Mouse (Mus musculus) lung, embryonic 16.5 days (tissue): Measurements from ENCODE around the gene Mbnl2. TPM values are rescaled to one million over a fixed set of nuclear protein-coding genes. Genes with fewer than 3 reads are reported as not detected.
A peak's percentile ranks its signal among the peaks of the same experiment; 100 is the strongest.

Source experiments
- ATAC-seq: fragments of 200-750 bp; cut with Nextera tagmentation; 2 replicates; pipeline ENCODE4 v1.8.0; 2017; ENCODE audit warnings: low read depth, mild to moderate bottlenecking, moderate library complexity
- H3K27ac ChIP-seq: fragments of 300-500 bp; sonication (generic); 2 replicates; pipeline ENCODE4 v1.5.1; 2014; ENCODE audit warnings: mild to moderate bottlenecking, control low read depth, low read length
- H3K27me3 ChIP-seq: fragments of 300-500 bp; sonication (generic); 2 replicates; pipeline ENCODE4 v1.6.1; 2014; ENCODE audit warnings: low read depth, low read length, mixed read lengths; ENCODE audit not compliant: control insufficient read depth, insufficient read depth
- H3K36me3 ChIP-seq: fragments of 300-500 bp; sonication (generic); 2 replicates; pipeline ENCODE4 v1.6.1; 2014; ENCODE audit warnings: low read length; ENCODE audit not compliant: control insufficient read depth, insufficient read depth
- H3K4me1 ChIP-seq: fragments of 300-500 bp; sonication (generic); replicated peaks from 2 replicates; pipeline ENCODE4 v1.6.1; 2014; ENCODE audit warnings: low read length, mixed read lengths; ENCODE audit not compliant: control insufficient read depth, insufficient read depth
- H3K4me2 ChIP-seq: fragments of 300-500 bp; sonication (generic); 2 replicates; pipeline ENCODE4 v1.6.1; 2014; ENCODE audit warnings: low read depth, low read length, control low read depth
- H3K4me3 ChIP-seq: fragments of 300-500 bp; sonication (generic); 2 replicates; pipeline ENCODE4 v1.5.1; 2014; ENCODE audit warnings: mild to moderate bottlenecking, low read length, control low read depth
- H3K9ac ChIP-seq: fragments of 300-500 bp; sonication (generic); 2 replicates; pipeline ENCODE4 v1.6.1; 2014; ENCODE audit warnings: low read length, control low read depth
- H3K9me3 ChIP-seq: fragments of 300-500 bp; sonication (generic); 2 replicates; pipeline ENCODE4 v1.6.1; 2016; ENCODE audit warnings: low read length; ENCODE audit not compliant: control insufficient read depth
- WGBS: fragments of 180-500 bp; shearing (Covaris S2); extraction: QIAGEN DNeasy Blood & Tissue Kit; methylation state at CpG from one replicate; pipeline ENCODE4 v1.1.7; 2014; 5-methylcytosine and 5-hydroxymethylcytosine counted together
- polyA plus RNA-seq: library from polyadenylated mRNA; unstranded; fragments of >200 nt; fragmentation: Nextera tagmentation; extraction: Ambion mirVana; gene quantifications from 2 replicates; pipeline ENCODE4 v1.2.1, GENCODE M21; 2015

Gene Mbnl2
- polyA plus RNA-seq, 1 experiment from 2014 or later: 164 TPM

DNA sequence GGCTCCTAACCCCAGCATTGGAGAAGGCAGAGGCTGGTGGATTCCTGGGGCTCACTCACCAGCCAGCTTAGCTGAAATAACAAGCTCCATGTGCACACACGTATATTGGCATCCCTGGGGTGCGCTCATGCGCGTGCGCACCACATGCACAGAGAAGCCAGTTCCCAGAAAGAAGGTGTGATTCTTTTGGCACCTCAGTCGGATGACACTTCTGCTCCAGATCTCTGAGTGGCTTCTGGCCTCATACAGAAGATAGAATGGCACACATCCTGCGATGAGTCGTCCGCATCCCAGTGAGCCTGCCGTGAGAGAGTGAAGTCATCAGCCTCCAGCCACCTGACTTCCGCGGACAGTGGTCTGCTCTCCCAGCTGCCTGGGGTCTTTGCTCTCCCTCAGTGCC, 55.0 kb downstream of the Mbnl2 start:
- Histone ChIP-seq H3K27ac (no peak overlapping the region), H3K9ac (no peak overlapping the region), H3K36me3 (peaks cover 8% of the 10 kb centered on the region; the same call in 1 of the 2 replicates), H3K4me2 (no peak overlapping the region), H3K9me3 (no peaks in the 10 kb centered on the region), H3K4me3 (no peak overlapping the region), H3K4me1 (peaks cover 14% of the 10 kb centered on the region; the same call in 1 of the 2 replicates), H3K27me3 (no peaks in the 10 kb centered on the region)
- 72% methylated on average over 12 of the region's 12 CpGs for WGBS
- ATAC-seq: no peak

DNA sequence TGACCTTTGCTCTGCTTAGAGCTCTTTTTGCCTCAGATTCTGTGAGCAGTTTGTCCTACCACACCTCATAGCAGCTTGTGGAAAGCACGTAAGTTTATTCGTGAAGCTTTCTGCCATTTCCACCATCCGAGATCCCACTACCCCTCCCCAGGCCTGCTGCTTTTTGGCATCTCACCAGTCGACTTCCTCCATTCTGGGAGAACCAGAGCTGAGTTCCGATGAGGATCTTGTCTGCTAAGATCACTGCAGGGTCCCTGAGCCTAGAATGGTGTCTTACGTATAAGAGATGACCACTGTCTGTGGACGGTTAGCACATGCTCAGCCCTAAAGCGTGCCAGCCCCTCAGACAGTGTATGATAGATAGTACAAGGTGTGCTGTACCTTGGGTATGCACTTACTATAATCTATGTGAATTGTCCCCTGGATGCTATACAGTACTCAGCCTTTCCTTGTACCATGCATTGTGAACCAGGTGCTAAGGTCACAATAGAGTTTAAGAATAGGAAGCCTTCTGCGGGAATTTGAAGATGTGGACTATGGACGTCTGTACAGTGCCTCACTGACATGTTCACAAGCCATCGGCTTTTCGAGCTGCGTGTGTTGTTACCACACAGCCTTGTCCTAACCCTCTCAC, 55.5 kb downstream of the Mbnl2 start:
- Histone ChIP-seq H3K36me3 (peaks cover 8% of the 10 kb centered on the region; the same call in 1 of the 2 replicates), H3K27me3 (no peaks in the 10 kb centered on the region), H3K4me1 (peaks cover 17% of the 10 kb centered on the region), H3K27ac (no peak overlapping the region), H3K9me3 (no peaks in the 10 kb centered on the region), H3K9ac (no peak overlapping the region), H3K4me3 (no peak overlapping the region), H3K4me2 (no peak overlapping the region)
- no peak for ATAC-seq
- 77% methylated on average over 13 of the region's 13 CpGs for whole genome bisulfite sequencing

DNA sequence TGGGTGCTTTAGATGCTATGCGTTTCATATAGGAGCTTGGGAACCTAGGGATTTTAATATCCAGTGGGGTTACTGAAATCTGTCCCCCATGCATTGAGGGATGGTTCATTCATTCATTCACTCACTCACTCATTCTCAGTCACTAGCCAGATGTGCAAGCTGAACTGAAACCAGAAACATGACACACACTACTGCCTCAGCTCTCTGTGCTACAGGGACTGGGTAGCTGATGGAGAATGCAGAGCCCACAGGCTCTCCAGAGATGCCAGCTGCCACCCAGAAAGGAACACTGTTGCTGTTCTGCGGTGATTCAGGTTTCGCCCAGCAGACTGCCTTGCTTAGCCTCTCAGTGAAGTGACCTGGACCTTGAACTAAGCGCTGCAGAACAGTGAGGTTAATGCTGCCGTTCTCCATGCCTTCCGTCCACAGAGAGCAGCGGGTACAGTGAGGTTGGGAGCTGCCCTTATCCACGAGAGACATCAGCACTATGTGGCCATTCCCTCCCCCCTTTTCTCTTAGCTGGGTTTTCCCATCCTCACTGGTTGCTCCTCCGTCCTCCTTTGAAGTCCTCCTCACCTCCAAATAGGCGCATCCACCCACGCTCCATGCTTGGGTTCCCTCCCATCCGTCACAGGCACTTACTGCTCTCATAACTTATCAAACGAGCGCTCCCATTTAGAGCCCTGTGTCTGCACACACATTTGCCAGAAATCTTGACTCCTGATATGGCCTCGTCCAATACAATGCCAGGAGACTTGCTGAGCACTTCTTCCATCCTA, 58.2 kb downstream of the Mbnl2 start:
- no peaks in the 10 kb centered on the region for H3K27me3 ChIP-seq
- H3K36me3 ChIP-seq: no peaks in the 10 kb centered on the region
- no peaks in the 10 kb centered on the region for H3K9me3 ChIP-seq
- no peak overlapping the region for H3K4me2 ChIP-seq
- H3K27ac ChIP-seq: no peak overlapping the region
- H3K4me3 ChIP-seq: no peak overlapping the region
- no peak overlapping the region for H3K9ac ChIP-seq
- ATAC-seq: no peak
- WGBS: 73% methylated on average over 15 of the region's 15 CpGs
- H3K4me1 ChIP-seq: peaks cover 32% of the 10 kb centered on the region

DNA sequence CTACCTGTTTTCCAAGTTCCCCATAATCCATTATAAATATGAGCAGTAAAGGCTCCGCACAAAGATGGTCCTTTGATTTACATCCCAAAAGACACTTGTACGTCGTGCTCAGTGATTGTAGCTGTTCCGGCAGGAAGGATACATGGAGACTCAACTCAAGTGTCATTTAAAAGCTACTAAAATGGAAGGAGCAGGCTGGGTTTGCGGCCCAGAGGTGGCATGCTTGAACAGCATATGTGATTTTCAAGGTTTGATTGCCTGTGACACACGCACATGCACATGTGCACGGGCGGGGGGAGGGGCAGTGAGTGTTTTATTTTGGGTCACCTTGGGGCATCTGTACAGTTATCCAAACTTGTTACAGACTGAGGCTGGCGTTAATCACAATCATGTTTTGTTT, 59.9 kb downstream of the Mbnl2 start:
- 75% methylated on average over 9 of the region's 9 CpGs for WGBS
- no peaks in the 10 kb centered on the region for H3K36me3 ChIP-seq
- H3K27ac ChIP-seq: 0 out of 2 replicates have a peak overlapping the region, but pooled peaks have one; percentile 6
- H3K4me3 ChIP-seq: no peak overlapping the region
- no peak for ATAC-seq
- H3K4me2 ChIP-seq: no peak overlapping the region
- no peaks in the 10 kb centered on the region for H3K9me3 ChIP-seq
- no peaks in the 10 kb centered on the region for H3K27me3 ChIP-seq
- no peak overlapping the region for H3K9ac ChIP-seq
- peaks cover 34% of the 10 kb centered on the region for H3K4me1 ChIP-seq

DNA sequence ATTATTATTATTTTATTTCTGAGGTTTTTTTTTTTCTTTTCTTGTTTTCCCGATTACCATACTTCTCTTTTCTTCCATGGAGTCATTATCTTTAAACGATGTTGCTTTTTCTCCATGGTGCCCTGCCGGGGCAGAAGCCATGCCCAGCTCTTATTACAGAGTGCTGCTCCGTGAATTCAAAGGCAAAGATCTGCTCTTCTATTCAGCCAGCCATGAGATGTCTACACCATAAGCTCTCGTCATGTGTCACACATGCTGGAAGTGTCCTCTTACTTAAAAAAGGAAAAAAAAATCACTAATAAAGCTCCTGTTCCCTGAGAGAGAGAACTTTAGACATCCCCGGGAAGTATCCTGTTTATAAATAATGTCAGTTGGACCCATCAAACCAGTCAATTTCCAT, 60.4 kb downstream of the Mbnl2 start:
- Histone ChIP-seq H3K4me1 (peaks cover 34% of the 10 kb centered on the region), H3K27me3 (no peaks in the 10 kb centered on the region), H3K27ac (no peak overlapping the region), H3K9ac (no peak overlapping the region), H3K9me3 (no peaks in the 10 kb centered on the region), H3K4me2 (no peak overlapping the region), H3K4me3 (no peak overlapping the region), H3K36me3 (no peaks in the 10 kb centered on the region)
- 51% methylated on average over 6 of the region's 6 CpGs for WGBS
- no peak for ATAC-seq

DNA sequence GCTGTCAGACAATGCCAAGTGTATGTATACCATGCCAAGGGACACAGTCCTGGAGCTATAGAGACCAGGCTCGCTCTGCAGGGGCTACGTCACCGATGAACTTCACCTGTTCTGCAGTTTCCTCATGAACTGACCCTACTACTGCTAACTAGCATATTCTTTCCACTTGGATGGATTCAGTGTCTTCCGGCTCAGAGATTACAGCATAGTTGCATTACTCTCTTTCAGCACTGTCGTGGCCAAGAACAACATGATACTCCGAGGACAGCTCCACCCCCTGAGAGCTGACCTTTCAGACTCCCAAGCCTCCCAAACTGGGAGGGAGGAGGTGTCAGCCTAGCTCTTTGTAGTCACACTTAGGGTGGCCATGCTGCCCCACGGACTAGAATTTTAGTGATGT, 60.9 kb downstream of the Mbnl2 start:
- no peaks in the 10 kb centered on the region for H3K36me3 ChIP-seq
- H3K4me3 ChIP-seq: no peak overlapping the region
- 39% methylated on average over 7 of the region's 7 CpGs for whole genome bisulfite sequencing
- ATAC-seq: peak; percentile 43
- peak overlapping the region; percentile 9; the same call in 1 of the 2 replicates for H3K27ac ChIP-seq
- H3K9me3 ChIP-seq: no peaks in the 10 kb centered on the region
- no peak overlapping the region for H3K4me2 ChIP-seq
- no peaks in the 10 kb centered on the region for H3K27me3 ChIP-seq
- H3K4me1 ChIP-seq: peaks cover 37% of the 10 kb centered on the region
- H3K9ac ChIP-seq: no peak overlapping the region

DNA sequence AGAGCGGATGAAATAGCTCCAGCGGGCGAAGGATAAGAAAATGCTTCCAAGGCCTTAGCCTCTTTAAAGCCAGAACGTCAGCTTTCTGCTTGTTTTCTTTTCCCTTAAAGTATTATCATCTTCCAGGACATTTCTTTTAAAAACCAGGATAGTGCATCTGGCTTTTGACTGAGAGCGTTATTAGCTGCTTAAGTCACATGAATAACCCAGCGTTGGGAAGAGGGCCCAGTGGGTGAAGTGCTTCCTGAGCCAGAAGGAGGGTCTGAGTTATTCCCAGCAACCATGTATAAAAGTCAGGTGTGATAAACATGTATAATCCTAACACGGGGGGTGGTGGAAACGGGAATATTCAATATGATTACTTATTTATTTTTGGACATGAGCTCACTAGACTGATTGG, 61.4 kb downstream of the Mbnl2 start:
- Histone ChIP-seq H3K9ac (no peak overlapping the region), H3K4me3 (no peak overlapping the region), H3K27me3 (no peaks in the 10 kb centered on the region), H3K4me2 (no peak overlapping the region), H3K27ac (peak overlapping the region; percentile 81), H3K9me3 (no peaks in the 10 kb centered on the region), H3K4me1 (peaks cover 40% of the 10 kb centered on the region), H3K36me3 (no peaks in the 10 kb centered on the region)
- ATAC-seq: no peak
- WGBS: 53% methylated on average over 8 of the region's 8 CpGs

DNA sequence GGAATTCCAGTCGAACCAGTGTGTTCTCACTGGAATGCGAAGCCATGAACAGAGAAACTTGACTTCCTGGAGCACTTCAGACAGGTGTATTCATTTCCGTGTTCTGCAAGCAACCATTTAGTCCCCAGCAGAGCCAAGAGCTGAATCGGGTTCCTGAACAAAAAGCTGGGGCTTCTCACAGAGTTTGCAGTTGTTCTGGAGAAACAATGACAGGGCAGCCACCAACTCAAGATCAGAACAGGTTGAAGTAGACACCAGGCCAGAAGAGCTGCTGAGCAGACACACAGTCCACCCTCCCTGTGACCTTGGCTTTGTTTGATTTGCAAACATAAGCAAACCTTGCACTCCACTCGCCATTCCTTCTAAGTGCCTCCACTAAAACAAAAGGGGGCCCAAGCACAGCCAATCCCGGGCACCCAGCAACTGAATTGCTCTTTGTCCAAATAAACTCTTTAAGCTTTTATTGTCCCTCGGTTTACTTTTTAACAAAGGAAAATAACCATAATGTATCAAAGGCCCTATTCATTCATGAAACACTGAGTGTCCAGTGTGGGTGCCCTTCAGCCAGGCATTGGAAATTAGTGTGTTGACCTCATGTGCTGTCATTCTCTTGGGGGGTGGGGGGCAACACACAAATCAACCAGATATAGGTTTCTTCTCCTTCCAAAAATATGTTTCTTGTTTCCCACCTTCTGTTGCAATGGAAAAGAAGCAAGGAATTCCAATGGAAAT, 62.4 kb downstream of the Mbnl2 start:
- H3K4me1 ChIP-seq: peaks cover 40% of the 10 kb centered on the region
- H3K9ac ChIP-seq: no peak overlapping the region
- H3K36me3 ChIP-seq: no peaks in the 10 kb centered on the region
- WGBS: 31% methylated on average over 7 of the region's 7 CpGs
- no peaks in the 10 kb centered on the region for H3K9me3 ChIP-seq
- H3K27ac ChIP-seq: peak overlapping the region; percentile 81
- H3K4me2 ChIP-seq: no peak overlapping the region
- no peak overlapping the region for H3K4me3 ChIP-seq
- ATAC-seq: peak; percentile 76
- no peaks in the 10 kb centered on the region for H3K27me3 ChIP-seq

DNA sequence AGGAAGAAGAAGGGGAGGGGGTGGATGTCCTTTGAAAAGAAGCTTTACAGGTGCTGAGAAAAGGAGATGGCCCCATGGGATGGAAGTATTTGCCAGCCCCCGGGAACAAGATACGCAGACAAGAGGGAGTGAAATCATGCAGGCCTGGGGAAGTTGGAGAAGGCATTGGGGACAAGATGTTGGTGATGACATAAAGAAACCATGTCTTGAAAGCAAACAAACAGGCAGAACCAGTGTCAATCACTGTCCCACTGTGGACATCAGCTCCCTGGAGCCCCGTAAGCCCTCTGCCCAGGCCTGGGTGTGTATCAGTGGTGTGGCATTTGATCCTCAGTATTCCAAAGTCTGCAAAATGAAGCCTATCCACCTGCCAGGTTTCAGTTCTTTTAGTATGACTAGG, 63.2 kb downstream of the Mbnl2 start:
- WGBS: 54% methylated on average over 3 of the region's 3 CpGs

More for the DNA sequence above, 63.2 kb downstream of the Mbnl2 start:
- no peak for ATAC-seq
- H3K36me3 ChIP-seq: no peaks in the 10 kb centered on the region
- H3K4me3 ChIP-seq: no peak overlapping the region
- no peaks in the 10 kb centered on the region for H3K27me3 ChIP-seq
- H3K9ac ChIP-seq: no peak overlapping the region
- peak overlapping the region; percentile 81; the same call in 1 of the 2 replicates for H3K27ac ChIP-seq
- no peak overlapping the region for H3K4me2 ChIP-seq
- no peaks in the 10 kb centered on the region for H3K9me3 ChIP-seq
- H3K4me1 ChIP-seq: peaks cover 40% of the 10 kb centered on the region
